Mouse (Mus musculus): Measurements from ENCODE around the gene Olfr293. TPM values are rescaled to one million over a fixed set of nuclear protein-coding genes. Genes with fewer than 3 reads are reported as not detected.

Gene Olfr293
- not detected in 2 replicates for polyA plus RNA-seq (2015; fragmentation: Nextera tagmentation; extraction: Ambion mirVana)

GRCm38 (mm10) chr7:86648761-86649160 lies at the start of gene Olfr293:
Gene Olfr293, plus strand, starts transcription at chr7:86649061.
- no peaks in the 10 kb centered on the region for H3K36me3 ChIP-seq (ENCODE audit: insufficient read depth, low read length)
- 87% methylated on average over 4 of the region's 4 CpGs for WGBS
- no peak within 1 kb of the TSS for H3K4me3 ChIP-seq (ENCODE audit: low read depth, low read length)
- H3K9ac ChIP-seq (replicated peaks; ENCODE audit: low read depth) = no peak within 1 kb of the TSS
- H3K27ac ChIP-seq (ENCODE audit: low read length) = no peak within 1 kb of the TSS
- TF ChIP-seq CTCF (IDR thresholded peaks at IDR 0.05) (no peak), EP300 (IDR thresholded peaks at IDR 0.05) (no peak)
- ATAC-seq (no peak), DNase-seq (ENCODE audit: low spot score) (no peak)
- no peaks in the 10 kb centered on the region for H3K4me1 ChIP-seq (ENCODE audit: insufficient read depth, low read depth, low read length)
- no peaks in the 10 kb centered on the region for H3K9me3 ChIP-seq (ENCODE audit: low read length)
- no peaks in the 10 kb centered on the region for H3K27me3 ChIP-seq (replicated peaks; ENCODE audit: insufficient read depth, low read length)
- no peak within 1 kb of the TSS for H3K4me2 ChIP-seq (replicated peaks; ENCODE audit: low read depth, low read length)

GRCm38 (mm10) chr7:86616543-86616942 lies 32.3 kb upstream of the Olfr293 start, which contains the start of gene Olfr294:
Gene Olfr294, minus strand, starts transcription at chr7:86616643.
- Histone ChIP-seq H3K4me2 (replicated peaks; ENCODE audit: low read depth, low read length) (no peak within 1 kb of the TSS), H3K9ac (replicated peaks; ENCODE audit: low read depth) (no peak within 1 kb of the TSS), H3K4me3 (ENCODE audit: low read depth, low read length) (no peak within 1 kb of the TSS), H3K27ac (ENCODE audit: low read length) (no peak within 1 kb of the TSS), H3K9me3 (ENCODE audit: low read length) (no peaks in the 10 kb centered on the region), H3K27me3 (replicated peaks; ENCODE audit: insufficient read depth, low read length) (no peaks in the 10 kb centered on the region), H3K4me1 (ENCODE audit: insufficient read depth, low read depth, low read length) (no peaks in the 10 kb centered on the region), H3K36me3 (ENCODE audit: insufficient read depth, low read length) (no peaks in the 10 kb centered on the region)
- DNase-seq (ENCODE audit: low spot score) (no peak), ATAC-seq (no peak)
- TF ChIP-seq CTCF (IDR thresholded peaks at IDR 0.05) (no peak), EP300 (IDR thresholded peaks at IDR 0.05) (no peak)
- 46% methylated on average over 2 of the region's 2 CpGs for WGBS

- no peak for DNase-seq (ENCODE audit: low spot score)
Observed at GRCm38 (mm10) chr7:86688030-86688429, 39.2 kb downstream of the Olfr293 start, which contains the start of gene Olfr292. Gene Olfr292, plus strand, starts transcription at chr7:86688330.

More at GRCm38 (mm10) chr7:86688030-86688429, 39.2 kb downstream of the Olfr293 start, which contains the start of gene Olfr292:
- Histone ChIP-seq H3K9me3 (ENCODE audit: low read length) (no peaks in the 10 kb centered on the region), H3K27me3 (replicated peaks; ENCODE audit: insufficient read depth, low read length) (no peaks in the 10 kb centered on the region), H3K36me3 (ENCODE audit: insufficient read depth, low read length) (no peaks in the 10 kb centered on the region), H3K27ac (ENCODE audit: low read length) (no peak within 1 kb of the TSS), H3K9ac (replicated peaks; ENCODE audit: low read depth) (no peak within 1 kb of the TSS), H3K4me3 (ENCODE audit: low read depth, low read length) (no peak within 1 kb of the TSS), H3K4me1 (ENCODE audit: insufficient read depth, low read depth, low read length) (no peaks in the 10 kb centered on the region), H3K4me2 (replicated peaks; ENCODE audit: low read depth, low read length) (no peak within 1 kb of the TSS)
- no peak for ATAC-seq
- TF ChIP-seq EP300 (IDR thresholded peaks at IDR 0.05) (no peak), CTCF (IDR thresholded peaks at IDR 0.05) (no peak)

Other genes with a start within 250 kb of the Olfr293 start
- gene Olfr301, start 245.2 kb upstream of the Olfr293 start, polyA plus RNA-seq (2015; fragmentation: Nextera tagmentation; extraction: Ambion mirVana) = not detected in 2 replicates
- gene Olfr299, start 189.1 kb upstream of the Olfr293 start, polyA plus RNA-seq (2015; fragmentation: Nextera tagmentation; extraction: Ambion mirVana) = not detected in 2 replicates
- not detected in 2 replicates for gene Olfr298, start 156.6 kb upstream of the Olfr293 start, polyA plus RNA-seq (2015; fragmentation: Nextera tagmentation; extraction: Ambion mirVana)
- not detected in 2 replicates for gene Olfr297, start 129.1 kb upstream of the Olfr293 start, polyA plus RNA-seq (2015; fragmentation: Nextera tagmentation; extraction: Ambion mirVana)
- not detected in 2 replicates for gene Olfr295, start 65.2 kb upstream of the Olfr293 start, polyA plus RNA-seq (2015; fragmentation: Nextera tagmentation; extraction: Ambion mirVana)
- not detected in 2 replicates for gene Olfr294, start 32.4 kb upstream of the Olfr293 start, polyA plus RNA-seq (2015; fragmentation: Nextera tagmentation; extraction: Ambion mirVana)
- gene Olfr292, start 39.3 kb downstream of the Olfr293 start, polyA plus RNA-seq (2015; fragmentation: Nextera tagmentation; extraction: Ambion mirVana) = not detected in 2 replicates
- gene Folh1, start 126.9 kb downstream of the Olfr293 start, polyA plus RNA-seq (2015; fragmentation: Nextera tagmentation; extraction: Ambion mirVana) = 0.07 and 0.10 TPM in 2 replicates
- not detected in 2 replicates for gene Vmn2r77, start 146.0 kb downstream of the Olfr293 start, polyA plus RNA-seq (2015; fragmentation: Nextera tagmentation; extraction: Ambion mirVana)